Mouse (Mus musculus) brain, embryonic 14.5 days (tissue): Measurements from ENCODE around the gene Pibf1.

Experiments
- CTCF ChIP-seq: fragments of 200-500 bp; IDR thresholded peaks from 2 replicates; pipeline ENCODE4 v1.5.1; 2012; ENCODE audit warnings: inconsistent platforms, mild to moderate bottlenecking, moderate library complexity, borderline replicate concordance; ENCODE audit not compliant: insufficient read depth, insufficient read length; ENCODE audit errors: extremely low read depth
- POLR2A ChIP-seq: fragments of 200-500 bp; IDR thresholded peaks from 2 replicates; pipeline ENCODE4 v1.6.1; 2012; ENCODE audit warnings: mild to moderate bottlenecking, inconsistent platforms, borderline replicate concordance; ENCODE audit not compliant: poor library complexity, insufficient read depth, insufficient read length, severe bottlenecking; ENCODE audit errors: extremely low read depth

- no peak for TF ChIP-seq POLR2A
- no peak for TF ChIP-seq CTCF
Observed at GRCm38 (mm10) chr14:99129050-99129449, 29.8 kb downstream of the Pibf1 start.
